Mouse (Mus musculus): ENCODE measurements around the gene Il27.
"Not testable (repeated sequence)": the region's sequence is repeated elsewhere in the genome, so short reads cannot be mapped to it uniquely, and the experiment has no call there.

Il27 gene

DNA sequence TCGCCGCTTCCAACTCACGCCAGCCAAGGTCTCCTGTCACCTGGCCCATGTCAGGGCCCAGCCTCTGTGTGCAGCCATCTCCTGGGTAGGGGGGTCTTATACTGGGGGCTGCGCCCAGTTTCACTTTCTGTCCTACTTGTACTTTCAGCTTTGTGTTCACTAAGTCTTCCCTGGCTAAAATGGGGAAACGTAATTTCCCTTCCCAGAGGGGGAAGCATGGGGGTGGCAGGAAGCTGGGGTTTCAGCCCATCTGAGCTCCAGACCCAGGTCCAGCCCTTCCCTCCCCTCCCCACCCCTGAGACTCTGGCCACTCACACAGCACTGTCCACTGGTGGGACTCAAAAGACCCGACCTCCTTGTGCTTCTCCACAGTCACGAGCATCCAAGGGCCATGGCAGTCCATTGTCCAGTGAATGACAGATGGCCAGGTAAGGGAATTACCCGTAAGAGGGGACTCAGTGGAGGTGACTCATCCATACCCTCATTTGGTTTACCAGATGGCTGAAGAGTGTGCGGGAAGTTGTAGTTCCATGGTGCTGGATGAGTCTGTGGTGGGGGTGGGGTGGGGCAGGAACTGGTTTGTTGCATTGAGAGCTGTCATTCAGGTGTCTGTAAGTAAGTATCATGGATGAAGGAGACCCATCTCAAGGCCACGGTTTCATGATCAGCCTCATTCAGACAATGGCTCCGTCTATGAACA is at the start of gene Il27:
Gene Il27, minus strand, starts transcription at position 80 of the 700 bp plus-strand sequence.
- no peak for DNase-seq (ENCODE audit: low read depth)

DNA sequence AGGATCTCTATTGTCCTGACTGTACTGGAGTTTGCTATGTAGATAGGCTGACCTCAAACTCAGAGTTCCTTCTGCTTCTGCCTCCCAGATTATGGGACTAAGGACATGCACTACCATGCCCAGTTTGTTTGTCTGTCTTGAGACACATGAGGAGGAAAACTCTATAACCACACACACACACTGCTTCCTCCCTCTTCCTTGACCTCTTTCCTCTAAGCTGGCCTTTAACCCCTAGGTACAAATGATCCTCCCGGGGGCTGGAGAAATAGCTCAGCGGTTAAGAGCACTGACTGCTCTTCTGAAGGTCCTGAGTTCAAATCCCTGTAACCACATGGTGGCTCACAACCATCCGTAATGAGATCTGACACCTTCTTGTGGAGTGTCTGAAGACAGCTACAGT is 49.6 kb upstream of the Il27 start:
- no peak for DNase-seq (ENCODE audit: low read depth)

DNA sequence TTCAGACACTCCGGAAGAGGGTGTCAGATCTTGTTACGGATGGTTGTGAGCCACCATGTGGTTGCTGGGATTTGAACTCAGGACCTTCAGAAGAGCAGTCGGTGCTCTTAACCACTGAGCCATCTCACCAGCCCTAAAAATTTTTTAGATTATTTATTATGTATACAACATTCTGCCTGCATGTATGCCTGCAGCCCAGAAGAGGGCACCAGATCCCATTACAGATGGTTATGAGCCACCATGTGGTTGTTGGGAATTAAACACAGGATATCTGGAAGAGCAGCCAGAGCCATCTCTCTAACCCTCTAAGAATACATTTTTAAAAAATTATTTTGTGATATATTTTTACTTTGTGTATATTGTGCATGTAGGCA is 48.5 kb upstream of the Il27 start:
- not testable (repeated sequence) for DNase-seq (ENCODE audit: low read depth)

DNA sequence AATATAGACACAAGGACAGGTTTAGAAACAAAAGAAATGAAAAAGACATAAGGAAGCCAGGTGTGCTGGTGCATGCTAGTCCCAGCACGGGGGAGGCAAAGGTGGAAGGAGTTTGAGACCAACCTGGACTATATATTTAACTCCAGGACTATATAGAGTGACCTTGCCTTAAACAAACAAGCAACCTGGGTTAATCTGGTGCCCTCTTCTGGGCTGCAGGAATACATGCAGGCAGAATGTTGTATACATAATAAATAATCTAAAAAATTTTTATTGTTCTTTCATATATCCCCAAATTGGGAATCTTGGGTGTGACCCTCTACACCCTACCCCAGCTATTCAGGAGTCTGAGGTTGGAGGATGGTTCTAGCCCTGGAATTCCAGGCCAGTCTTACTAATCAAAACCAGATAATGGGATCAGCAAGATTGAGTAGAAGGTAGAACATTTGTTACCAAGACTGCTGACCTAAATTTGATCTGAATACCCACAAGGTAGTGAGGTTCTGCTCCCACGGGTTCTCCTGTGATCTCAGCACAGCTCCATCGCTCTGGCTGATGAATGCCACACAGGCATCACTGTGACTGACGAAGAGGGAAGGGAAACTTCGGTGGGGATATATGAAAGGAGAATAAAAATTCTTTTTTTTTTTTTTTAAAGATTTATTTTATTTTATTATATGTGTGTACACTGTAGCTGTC is 48.0 kb upstream of the Il27 start:
- DNase-seq (ENCODE audit: low read depth) = no peak

DNA sequence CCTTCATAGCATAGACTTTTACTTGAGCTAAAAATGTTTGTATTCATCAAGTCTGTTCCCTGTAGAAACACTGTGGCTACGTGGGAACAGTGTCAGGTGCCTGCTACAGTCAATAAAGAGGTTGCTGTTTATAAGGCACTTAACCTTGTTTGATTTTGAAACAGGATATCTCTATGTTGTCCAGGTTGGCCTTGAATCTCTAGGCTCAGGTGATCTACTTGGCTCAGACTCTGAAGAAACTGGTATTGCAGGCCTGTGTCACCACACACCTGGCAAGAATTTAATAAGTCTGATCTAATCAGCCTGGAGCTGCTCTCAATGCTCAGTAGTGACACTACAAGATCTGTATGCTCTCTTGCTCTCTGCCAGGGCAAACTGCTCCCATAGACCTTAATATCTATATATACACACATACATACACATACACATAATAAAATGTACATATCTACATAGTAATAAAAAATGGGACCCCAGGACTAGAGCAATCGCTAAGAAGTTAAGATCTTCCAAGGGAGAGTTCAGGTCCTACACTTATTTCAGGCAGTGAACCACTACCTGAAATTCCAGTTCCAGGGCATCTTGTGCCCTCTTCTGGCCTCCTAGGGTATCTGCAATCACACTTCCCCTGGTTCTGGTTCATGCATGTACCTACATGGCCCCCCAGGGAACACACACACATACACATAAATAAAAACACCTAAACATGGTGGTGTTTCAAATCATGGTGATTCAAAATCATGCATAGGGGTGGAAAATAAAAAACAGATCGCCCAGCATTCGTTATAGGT is 42.2 kb upstream of the Il27 start:
- DNase-seq (ENCODE audit: low read depth) = no peak

DNA sequence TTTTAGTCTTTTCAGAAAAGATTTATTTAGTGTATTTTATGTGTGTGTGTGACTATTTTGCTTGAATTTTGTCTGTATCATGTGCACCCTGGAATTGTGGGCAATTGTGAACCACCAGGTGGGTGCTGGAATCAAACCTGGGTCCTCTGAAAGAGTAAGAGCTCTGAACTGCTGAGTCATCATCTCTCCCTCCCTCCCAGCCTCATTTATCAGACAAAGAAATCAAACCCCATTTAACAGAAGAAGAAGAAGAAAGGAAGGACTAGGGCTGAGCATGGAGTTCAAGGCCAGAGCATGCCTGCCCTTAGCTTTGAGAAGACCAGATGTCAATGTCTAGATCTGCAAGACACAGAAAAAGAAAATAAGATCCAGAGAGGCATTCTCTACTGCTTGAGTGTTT is 40.6 kb upstream of the Il27 start:
- DNase-seq (ENCODE audit: low read depth) = no peak

DNA sequence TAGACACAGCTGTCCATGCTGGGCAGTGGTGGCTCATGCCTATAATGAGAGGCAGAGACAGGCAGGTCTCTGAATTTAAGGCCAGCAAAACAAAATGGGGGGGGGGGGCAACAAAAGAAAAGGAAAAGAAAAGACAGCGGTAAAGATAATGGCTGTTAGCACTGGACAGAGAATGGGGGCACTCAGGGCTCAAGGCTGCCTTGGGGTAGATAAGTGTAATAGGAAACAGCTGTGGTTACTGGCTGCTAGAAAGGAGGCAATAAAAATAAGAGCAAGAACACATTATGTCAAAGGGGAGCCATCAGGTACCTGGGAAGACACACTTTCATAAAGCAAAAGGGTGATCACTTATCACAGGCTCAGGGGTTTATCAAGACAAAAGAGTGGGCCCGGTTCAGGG is 37.7 kb upstream of the Il27 start:
- no peak for DNase-seq (ENCODE audit: low read depth)

DNA sequence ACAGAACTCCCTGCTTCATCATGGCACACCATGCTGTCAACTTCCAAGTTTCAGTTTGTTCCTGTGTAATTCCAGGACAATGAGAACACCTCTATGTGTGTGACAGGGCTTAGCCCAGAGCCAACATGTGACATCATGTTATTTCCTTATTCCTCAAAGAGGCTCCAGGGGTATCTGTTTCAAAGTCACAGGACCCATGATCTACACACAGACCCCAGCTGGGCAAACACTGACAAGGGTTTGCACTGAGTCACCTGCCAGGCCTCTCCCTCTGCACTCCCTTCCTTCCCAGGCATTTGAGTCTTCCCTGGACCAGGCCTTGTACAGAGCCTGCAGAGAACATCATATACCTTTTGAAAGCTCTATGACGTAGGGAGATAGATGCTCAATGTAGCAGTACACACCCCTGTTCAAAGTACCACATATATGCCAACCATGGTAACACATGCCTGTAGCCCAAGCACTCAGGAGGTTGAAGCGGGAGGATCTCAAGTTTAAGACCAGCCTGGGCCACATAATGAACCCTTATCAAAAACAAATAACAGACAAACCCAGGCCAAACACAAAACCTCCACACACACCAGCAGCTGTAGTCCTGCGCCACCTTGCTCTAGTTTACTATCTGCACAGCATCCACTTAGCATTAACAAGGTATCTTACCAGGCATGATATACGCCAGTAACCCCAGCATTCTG is 36.2 kb upstream of the Il27 start, which contains the start of gene Nupr1:
Gene Nupr1, minus strand, starts transcription at position 38 of the 695 bp plus-strand sequence.
- no peak for DNase-seq (ENCODE audit: low read depth)

DNA sequence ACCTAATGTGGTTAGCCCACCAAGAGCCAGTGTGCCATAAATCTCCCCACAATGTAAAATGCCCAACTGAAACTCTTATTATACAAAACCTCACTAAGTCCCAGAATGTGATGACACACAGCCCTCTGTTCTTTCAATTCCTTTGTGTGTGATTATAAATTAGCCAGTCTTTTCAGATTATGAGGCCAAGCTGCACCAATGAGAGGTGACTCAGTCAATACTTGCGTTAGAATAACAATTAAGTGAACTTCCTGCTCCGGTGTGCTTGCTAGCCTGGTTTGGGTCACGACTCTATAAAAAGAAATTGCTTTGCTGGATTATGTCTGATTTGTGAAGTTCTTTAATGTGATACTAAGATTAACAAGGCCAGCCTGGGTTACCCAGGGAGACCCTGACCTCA is 35.2 kb upstream of the Il27 start:
- DNase-seq (ENCODE audit: low read depth) = no peak

DNA sequence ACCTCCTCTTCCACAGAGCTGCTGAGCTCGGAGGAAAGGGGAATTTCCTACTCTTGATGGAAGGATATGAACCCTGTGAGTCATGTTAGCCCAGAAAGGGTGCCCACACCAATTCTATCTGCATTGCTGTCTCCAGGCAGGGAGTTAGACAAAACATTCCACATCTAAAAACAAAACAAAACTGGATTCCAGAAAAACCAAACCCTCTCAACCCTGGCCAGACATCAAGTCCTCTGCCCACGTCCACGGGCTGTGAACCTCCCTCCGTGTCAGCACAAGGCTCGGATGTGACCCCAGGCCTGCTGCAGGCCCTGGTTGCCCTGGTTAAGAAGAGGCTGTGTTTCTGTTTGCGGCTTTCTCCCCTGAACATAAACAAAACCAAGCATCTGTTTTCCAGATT is 33.4 kb upstream of the Il27 start:
- DNase-seq (ENCODE audit: low read depth) = peak; percentile 96

DNA sequence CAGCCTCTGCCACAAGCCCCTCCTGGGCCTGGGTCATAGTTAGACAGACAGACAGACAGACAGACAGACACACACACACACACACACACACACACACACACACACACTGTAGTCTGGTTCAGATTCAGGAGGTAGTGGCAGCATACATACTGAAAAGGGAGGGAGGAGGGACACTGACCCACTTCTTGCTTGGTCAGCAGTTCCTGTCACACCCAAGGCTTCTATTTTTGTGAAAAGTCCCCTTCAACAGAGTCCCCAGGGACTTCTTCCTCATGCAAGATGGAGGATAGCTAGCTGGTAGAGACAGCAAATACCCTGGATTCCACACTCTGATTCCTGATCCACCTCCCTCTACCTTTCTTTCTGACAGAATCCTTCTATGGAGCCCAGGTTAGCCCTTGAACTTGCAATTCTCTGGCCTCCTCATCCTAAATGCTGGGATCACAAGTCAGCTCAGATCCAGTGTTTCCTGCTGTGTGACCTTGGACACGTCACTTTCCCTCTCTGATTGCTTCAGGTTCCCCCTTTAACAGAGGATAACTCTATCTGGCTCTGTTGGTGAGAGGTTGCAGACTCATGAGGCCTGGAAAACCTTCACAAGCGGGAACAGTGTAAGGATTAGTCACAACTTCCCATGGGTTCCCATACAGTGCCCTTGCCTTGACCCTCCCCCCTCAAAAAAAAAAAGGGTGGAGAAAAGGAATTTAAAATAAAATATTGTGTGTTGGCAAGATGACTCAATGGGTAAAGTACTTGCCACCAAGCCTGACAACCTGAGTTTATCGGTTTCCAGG is 31.3 kb upstream of the Il27 start:
- peak; percentile 78 for DNase-seq (ENCODE audit: low read depth)

DNA sequence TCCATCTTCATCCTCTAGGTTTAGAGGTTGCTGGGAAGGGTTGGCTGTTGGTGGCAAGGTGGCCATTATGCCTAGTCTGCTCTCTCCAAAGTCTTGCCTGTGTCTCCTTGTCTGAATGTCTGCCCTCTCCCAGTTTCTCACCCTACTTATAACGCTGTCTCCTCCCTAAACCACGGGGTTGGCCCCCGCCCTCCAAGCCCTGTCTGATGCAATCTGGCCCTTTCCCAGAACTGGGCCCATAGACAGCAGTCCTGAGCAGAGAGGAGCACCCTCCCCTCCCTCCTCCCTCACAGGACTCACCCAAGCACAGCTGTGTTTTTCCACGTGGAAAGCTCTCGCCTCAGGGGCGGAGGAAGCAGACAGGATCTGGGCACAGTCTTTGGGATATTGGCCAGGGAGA is 30.6 kb upstream of the Il27 start:
- peak; percentile 98 for DNase-seq (ENCODE audit: low read depth)

DNA sequence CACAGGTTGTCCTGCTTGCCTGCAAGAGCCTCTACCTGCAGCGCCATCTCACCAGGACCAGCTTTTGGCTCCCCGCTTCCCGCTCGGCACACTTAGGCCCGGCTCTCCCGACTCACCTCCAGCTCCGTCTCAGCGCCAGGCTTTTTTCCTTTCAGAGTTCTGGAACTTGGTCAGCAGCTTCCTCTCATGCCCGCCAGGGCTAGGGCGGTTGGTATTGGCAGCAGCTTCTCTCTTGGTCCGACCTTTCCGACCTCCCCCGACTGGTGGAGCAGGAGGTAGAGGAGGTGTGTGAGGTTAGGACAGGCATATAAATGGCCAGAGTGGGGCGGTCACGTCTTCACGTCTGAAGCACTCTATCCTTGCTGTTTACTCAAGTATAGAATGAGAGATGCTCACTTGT is 30.0 kb upstream of the Il27 start:
- peak; percentile 68 for DNase-seq (ENCODE audit: low read depth)

DNA sequence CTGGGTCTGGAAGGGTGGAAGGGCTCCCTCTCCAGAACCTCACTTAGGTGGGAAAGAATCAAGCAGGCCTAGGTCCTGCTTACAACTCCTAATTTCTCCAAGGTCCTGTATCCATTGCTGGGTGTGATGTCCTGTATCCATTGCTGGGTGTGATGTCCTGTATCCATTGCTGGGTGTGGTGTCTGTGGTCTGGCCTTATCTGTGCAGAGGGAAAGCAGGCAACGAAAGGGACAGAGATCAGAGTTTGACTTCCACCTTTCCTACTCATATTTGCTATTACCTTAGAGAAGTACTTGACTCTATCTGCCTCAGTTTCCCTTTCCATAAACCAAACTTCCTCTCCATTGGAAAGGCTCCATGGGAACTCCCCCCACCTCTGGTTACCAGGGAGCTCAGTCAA is 28.6 kb upstream of the Il27 start:
- DNase-seq (ENCODE audit: low read depth) = no peak

DNA sequence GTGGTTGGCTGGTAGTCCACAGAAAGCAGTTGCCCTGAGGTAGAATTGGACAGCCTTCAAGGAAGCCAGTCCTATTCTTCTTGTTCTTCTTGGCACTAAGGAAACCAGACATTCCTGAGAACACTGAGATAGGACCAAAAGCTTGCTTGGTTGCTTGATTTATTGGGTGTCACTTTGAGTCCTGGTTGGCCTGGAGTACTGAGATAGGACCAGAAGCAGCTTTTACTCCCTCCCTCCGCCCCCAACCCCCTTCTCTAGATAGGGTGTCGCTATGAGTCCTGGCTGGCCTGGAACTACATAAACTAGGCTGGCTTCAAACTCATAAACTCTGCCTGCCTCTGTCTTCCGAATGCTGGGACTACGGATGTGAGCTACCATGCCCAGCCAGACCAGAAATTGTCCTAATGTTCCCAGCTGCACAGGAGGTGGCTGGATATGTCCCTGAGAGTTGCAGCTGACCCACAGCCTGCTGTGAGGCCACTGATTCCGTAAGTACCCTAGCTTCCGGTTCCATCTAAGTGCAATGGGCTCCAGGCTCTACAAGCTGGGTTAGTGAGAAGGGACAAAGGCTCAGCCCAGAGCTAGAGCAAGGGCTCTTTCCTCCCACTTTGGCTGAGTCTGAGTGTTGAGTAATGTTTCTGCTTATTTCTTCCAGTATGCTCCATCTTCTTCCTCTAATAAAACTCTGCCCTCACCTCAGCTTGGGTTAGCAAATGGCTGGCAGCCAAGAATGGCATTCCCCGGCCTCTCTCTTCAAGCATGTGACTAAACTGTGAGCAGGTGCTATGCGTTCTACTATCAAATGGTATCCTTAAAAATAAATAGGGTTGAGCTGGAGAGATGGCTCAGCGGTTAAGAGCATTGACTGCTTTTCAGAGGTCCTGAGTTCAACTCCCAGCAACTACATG is 27.0 kb upstream of the Il27 start:
- no peak for DNase-seq (ENCODE audit: low read depth)

DNA sequence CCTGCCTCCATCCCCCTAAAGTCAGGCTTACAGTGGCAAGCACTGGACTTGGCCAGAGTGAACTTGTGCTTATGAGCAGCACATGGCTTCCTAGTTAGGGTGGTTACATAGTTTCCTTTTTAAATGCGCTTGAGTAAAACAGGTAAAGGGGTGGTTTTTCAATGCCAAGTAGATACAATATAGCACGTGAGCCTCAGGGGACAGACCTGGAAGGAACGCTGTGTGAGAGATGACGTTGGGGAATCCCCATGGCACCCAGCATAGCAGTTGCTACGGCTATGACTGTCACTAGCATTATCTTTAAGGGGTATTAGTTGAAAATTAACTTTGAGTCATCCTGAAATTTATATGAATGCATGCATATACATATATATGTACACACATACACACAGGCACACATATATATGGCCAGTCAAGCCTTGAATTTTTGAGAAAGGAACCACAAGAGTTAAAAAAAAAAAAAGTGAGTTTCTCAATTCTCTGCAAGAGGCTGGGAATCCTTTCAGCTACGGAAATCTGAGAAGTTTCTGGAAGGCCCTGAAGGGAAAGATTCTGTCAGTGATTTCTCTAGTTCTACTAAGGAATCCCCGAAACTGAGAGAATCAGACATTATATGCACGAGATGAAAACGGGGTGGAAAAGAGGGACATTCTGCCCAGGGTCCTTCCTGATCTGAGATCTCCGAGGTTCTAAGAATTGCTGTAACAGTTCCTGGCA is 25.0 kb upstream of the Il27 start:
- no peak for DNase-seq (ENCODE audit: low read depth)

DNA sequence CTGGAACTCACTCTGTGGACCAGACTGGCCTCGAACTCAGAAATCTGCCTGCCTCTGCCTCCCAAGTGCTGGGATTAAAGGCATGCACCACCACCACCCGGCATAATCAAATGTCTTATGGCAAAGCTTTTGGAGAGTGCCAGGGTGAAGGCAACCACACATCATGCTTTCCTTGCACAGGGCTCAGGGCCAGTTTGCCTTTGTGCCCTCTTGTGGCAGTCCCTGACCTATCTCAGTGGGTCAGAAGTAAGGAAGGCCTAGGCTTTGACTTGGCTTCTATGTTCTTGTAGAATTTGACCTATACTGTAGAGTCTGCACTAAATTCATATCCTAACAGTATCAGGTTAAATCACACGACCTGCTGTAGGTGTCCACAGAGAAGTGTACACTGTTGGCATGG is 22.0 kb upstream of the Il27 start:
- no peak for DNase-seq (ENCODE audit: low read depth)

DNA sequence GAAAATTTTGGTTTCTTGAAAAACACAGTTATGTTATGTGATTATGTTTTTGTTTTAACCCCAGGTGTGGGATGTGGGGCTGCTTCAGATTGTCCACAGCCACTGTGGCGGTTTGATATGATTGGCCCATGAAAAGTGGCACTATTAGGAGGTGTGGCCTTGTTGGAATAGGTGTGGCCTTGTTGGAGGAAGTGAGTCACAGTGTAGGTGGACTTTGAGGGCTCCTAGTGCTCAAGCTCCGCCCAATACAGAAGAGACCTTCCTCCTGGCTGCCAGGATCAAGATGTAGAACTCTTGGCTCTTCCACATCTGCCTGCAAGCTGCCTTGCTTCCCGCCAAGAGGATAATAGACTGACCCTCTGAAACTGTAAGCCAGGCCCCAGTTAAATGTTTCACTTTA is 18.0 kb upstream of the Il27 start:
- DNase-seq (ENCODE audit: low read depth) = no peak

DNA sequence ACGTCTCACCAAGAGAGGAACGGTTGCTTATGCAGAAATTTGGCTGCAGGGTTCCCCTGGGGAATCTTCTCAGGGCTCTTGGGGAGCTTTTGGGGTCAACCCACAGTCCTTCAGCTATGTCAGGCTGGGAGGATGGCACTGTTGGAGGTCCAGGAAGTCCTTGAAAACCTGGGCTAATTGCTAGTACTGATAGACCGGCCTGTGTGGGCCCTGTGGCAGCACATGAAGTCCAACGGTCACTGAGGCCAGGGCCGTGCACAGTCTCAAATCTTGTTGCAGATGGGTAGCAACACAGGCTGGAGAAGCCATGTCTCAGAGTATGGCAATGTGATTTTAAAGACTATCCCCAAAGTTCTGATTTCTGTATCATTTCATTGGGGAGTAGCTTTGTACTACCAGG is 13.1 kb upstream of the Il27 start:
- no peak for DNase-seq (ENCODE audit: low read depth)

DNA sequence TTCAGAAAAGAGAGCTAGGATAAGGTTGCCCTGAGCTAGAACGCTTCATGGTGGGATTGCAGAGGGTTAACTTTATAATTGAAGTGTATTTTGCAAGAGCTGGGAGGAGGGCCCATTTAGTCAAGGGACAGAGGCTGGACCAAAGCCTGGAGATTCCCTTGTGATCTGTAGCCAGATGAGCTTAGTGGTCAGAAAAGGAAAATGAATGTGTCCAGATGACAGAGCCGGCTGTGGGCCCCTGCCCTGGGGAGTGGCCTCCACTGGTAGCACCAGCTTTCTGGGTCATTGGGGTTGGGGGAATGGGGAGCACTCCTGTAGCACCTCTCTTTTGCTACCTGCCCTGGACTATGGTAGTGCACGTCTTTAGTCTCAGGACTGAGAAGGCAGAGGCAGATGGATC is 12.3 kb upstream of the Il27 start:
- DNase-seq (ENCODE audit: low read depth) = no peak
